Mouse (Mus musculus): Measurements from ENCODE around the gene Adipor2.

Adipor2 gene

GRCm38 (mm10) chr6:119338121-119338912, 79.2 kb downstream of the Adipor2 start:
- DNase-seq: no peak

GRCm38 (mm10) chr6:119337287-119337686, 80.2 kb downstream of the Adipor2 start:
- no peak for DNase-seq

GRCm38 (mm10) chr6:119336124-119336523, 81.4 kb downstream of the Adipor2 start:
- DNase-seq: no peak

- DNase-seq: no peak
These were observed 83.7 kb downstream of the Adipor2 start for GRCm38 (mm10) chr6:119333831-119334230.

- peak; percentile 77 for DNase-seq
These were observed 84.3 kb downstream of the Adipor2 start for GRCm38 (mm10) chr6:119333202-119333601.

- DNase-seq: peak; percentile 57
These were observed 85.4 kb downstream of the Adipor2 start for GRCm38 (mm10) chr6:119332111-119332510.

GRCm38 (mm10) chr6:119330506-119330905, 87.0 kb downstream of the Adipor2 start, which contains the start of gene Lrtm2:
Lrtm2 (minus strand) TSS chr6:119330766.
- no peak for DNase-seq

GRCm38 (mm10) chr6:119329936-119330335, 87.6 kb downstream of the Adipor2 start:
- no peak for DNase-seq

GRCm38 (mm10) chr6:119329215-119329714, 88.2 kb downstream of the Adipor2 start:
- DNase-seq: peak; percentile 65

- peak; percentile 30 for DNase-seq
These were observed 88.9 kb downstream of the Adipor2 start for GRCm38 (mm10) chr6:119328521-119329115.

GRCm38 (mm10) chr6:119326541-119326940, 91.0 kb downstream of the Adipor2 start:
- no peak for DNase-seq

GRCm38 (mm10) chr6:119325978-119326377, 91.5 kb downstream of the Adipor2 start:
- DNase-seq: no peak

- DNase-seq: no peak
These were observed 92.7 kb downstream of the Adipor2 start for GRCm38 (mm10) chr6:119324776-119325175.

GRCm38 (mm10) chr6:119321752-119322151, 95.8 kb downstream of the Adipor2 start:
- no peak for DNase-seq

GRCm38 (mm10) chr6:119320481-119320880, 97.0 kb downstream of the Adipor2 start:
- peak; percentile 39 for DNase-seq

GRCm38 (mm10) chr6:119319358-119319757, 98.1 kb downstream of the Adipor2 start:
- DNase-seq: no peak

- no peak for DNase-seq
These were observed 98.8 kb downstream of the Adipor2 start for GRCm38 (mm10) chr6:119318732-119319131.

GRCm38 (mm10) chr6:119314751-119315476, 102.6 kb downstream of the Adipor2 start:
- DNase-seq: no peak

GRCm38 (mm10) chr6:119313588-119314375, 103.7 kb downstream of the Adipor2 start:
- DNase-seq: no peak

GRCm38 (mm10) chr6:119313096-119313495, 104.4 kb downstream of the Adipor2 start:
- DNase-seq: no peak

GRCm38 (mm10) chr6:119312381-119312780, 105.1 kb downstream of the Adipor2 start:
- no peak for DNase-seq

GRCm38 (mm10) chr6:119310176-119310575, 107.3 kb downstream of the Adipor2 start:
- no peak for DNase-seq

Measured in lung, postnatal 36 days (tissue).